ENCODE assay signal across 24 mouse cellular contexts in genomic region chr2:44272606-44273005, GRCm38 (mm10).
DNase-seq lines count a peak whose midpoint lies in the region; ATAC-seq and TF ChIP-seq lines count a peak whose summit lies in the region.
"Had no signal": no experiment of that assay in that cellular context is flagged by ENCODE, and none has a peak within 500 bp of the region (broad histone marks: within the 10 kb centered on the region; RNA-seq: fewer than 3 reads in every experiment).

No protein-coding gene starts in this region.

- no peak overlapping the region for H3K4me2 ChIP-seq in embryonic facial prominence, embryonic 11.5 days (ENCODE audit: low read depth, low read length)
- H3K4me2 ChIP-seq in lung, embryonic 14.5 days: no peak overlapping the region
- peak overlapping the region; percentile 33 for H3K4me2 ChIP-seq in embryonic facial prominence, embryonic 13.5 days
- no peak overlapping the region for H3K4me2 ChIP-seq in intestine, embryonic 16.5 days (ENCODE audit: low read depth, low read length)
- H3K4me2 ChIP-seq: embryonic facial prominence, embryonic 12.5 days; heart, embryonic 11.5 days; midbrain, embryonic 15.5 days; neural tube, embryonic 15.5 days had no signal

- H3K4me3 ChIP-seq in embryonic facial prominence, embryonic 11.5 days (ENCODE audit: low read depth, low read length): no peak overlapping the region
- H3K4me3 ChIP-seq in embryonic facial prominence, embryonic 10.5 days: no peak overlapping the region
- H3K4me3 ChIP-seq in lung, embryonic 14.5 days (ENCODE audit: low read depth, low read length): no peak overlapping the region
- H3K4me3 ChIP-seq in embryonic facial prominence, embryonic 13.5 days: no peak overlapping the region
- H3K4me3 ChIP-seq in intestine, embryonic 16.5 days (ENCODE audit: low read length): no peak overlapping the region
- H3K4me3 ChIP-seq: embryonic facial prominence, embryonic 12.5 days; megakaryocyte, embryonic 14.5 days; midbrain, embryonic 15.5 days; myocyte; neural tube, embryonic 15.5 days had no signal

- no peak overlapping the region for H3K9ac ChIP-seq in embryonic facial prominence, embryonic 11.5 days (replicated peaks; ENCODE audit: low read length)
- H3K9ac ChIP-seq in lung, embryonic 14.5 days: no peak overlapping the region
- H3K9ac ChIP-seq in embryonic facial prominence, embryonic 13.5 days: no peak overlapping the region
- H3K9ac ChIP-seq in intestine, embryonic 16.5 days (ENCODE audit: low read depth, low read length): no peak overlapping the region
- H3K9ac ChIP-seq: embryonic facial prominence, embryonic 12.5 days; midbrain, embryonic 15.5 days; neural tube, embryonic 15.5 days had no signal

- peak; percentile 4 for DNase-seq in embryonic facial prominence, embryonic 11.5 days (ENCODE audit: low spot score)
- no peak for DNase-seq in embryonic facial prominence, embryonic 10.5 days (ENCODE audit: low spot score)
- peak; percentile 49 for DNase-seq in lung, embryonic 14.5 days
- DNase-seq in lung, postnatal 36 days: no peak
- DNase-seq in adrenal gland, postnatal 36 days: no peak
- no peak for DNase-seq in layer of hippocampus, adult 9-11 months
- DNase-seq: adrenal gland, postnatal 10 days; cerebellum, adult 2 months; cerebellum, postnatal 36 days; heart, postnatal 10 days; kidney, adult 9 months; lung, adult 18-20 months; right cerebral cortex, postnatal 25 days; thymus, postnatal 14 days had no signal

- 64% methylated on average over 13 of the region's 13 CpGs for WGBS in embryonic facial prominence, embryonic 11.5 days
- 77% methylated on average over 13 of the region's 13 CpGs for WGBS in embryonic facial prominence, embryonic 10.5 days
- 52% methylated on average over 13 of the region's 13 CpGs for WGBS in lung, embryonic 14.5 days
- WGBS in embryonic facial prominence, embryonic 13.5 days: 53% methylated on average over 13 of the region's 13 CpGs
- WGBS in intestine, embryonic 16.5 days: 65% methylated on average over 13 of the region's 13 CpGs

- no peaks in the 10 kb centered on the region for H3K27me3 ChIP-seq in embryonic facial prominence, embryonic 11.5 days (ENCODE audit: control insufficient read depth, insufficient read depth, low read length)
- H3K27me3 ChIP-seq in embryonic facial prominence, embryonic 10.5 days (replicated peaks; ENCODE audit: low read depth, poor library complexity, severe bottlenecking): no peaks in the 10 kb centered on the region
- H3K27me3 ChIP-seq in lung, embryonic 14.5 days (ENCODE audit: insufficient read depth, low read length): no peaks in the 10 kb centered on the region
- no peaks in the 10 kb centered on the region for H3K27me3 ChIP-seq in embryonic facial prominence, embryonic 13.5 days
- no peaks in the 10 kb centered on the region for H3K27me3 ChIP-seq in intestine, embryonic 16.5 days (replicated peaks; ENCODE audit: control insufficient read depth, insufficient read depth, low read length)
- H3K27me3 ChIP-seq: embryonic facial prominence, embryonic 12.5 days; megakaryocyte, embryonic 14.5 days; midbrain, embryonic 15.5 days; neural tube, embryonic 15.5 days had no signal

- H3K36me3 ChIP-seq in embryonic facial prominence, embryonic 11.5 days (replicated peaks; ENCODE audit: control insufficient read depth, insufficient read depth, low read depth, low read length): no peaks in the 10 kb centered on the region
- no peaks in the 10 kb centered on the region for H3K36me3 ChIP-seq in embryonic facial prominence, embryonic 10.5 days (replicated peaks)
- H3K36me3 ChIP-seq in lung, embryonic 14.5 days (ENCODE audit: insufficient read depth): no peaks in the 10 kb centered on the region
- H3K36me3 ChIP-seq in embryonic facial prominence, embryonic 13.5 days: no peaks in the 10 kb centered on the region
- no peaks in the 10 kb centered on the region for H3K36me3 ChIP-seq in intestine, embryonic 16.5 days (ENCODE audit: control insufficient read depth, insufficient read depth, low read length)
- H3K36me3 ChIP-seq: embryonic facial prominence, embryonic 12.5 days; midbrain, embryonic 15.5 days; neural tube, embryonic 15.5 days had no signal

- H3K9me3 ChIP-seq in embryonic facial prominence, embryonic 11.5 days (replicated peaks; ENCODE audit: control insufficient read depth, low read length): no peaks in the 10 kb centered on the region
- H3K9me3 ChIP-seq in embryonic facial prominence, embryonic 10.5 days: no peaks in the 10 kb centered on the region
- no peaks in the 10 kb centered on the region for H3K9me3 ChIP-seq in lung, embryonic 14.5 days (ENCODE audit: low read depth, low read length)
- no peaks in the 10 kb centered on the region for H3K9me3 ChIP-seq in embryonic facial prominence, embryonic 13.5 days
- H3K9me3 ChIP-seq in intestine, embryonic 16.5 days (ENCODE audit: control insufficient read depth, low read length): no peaks in the 10 kb centered on the region
- H3K9me3 ChIP-seq: embryonic facial prominence, embryonic 12.5 days; megakaryocyte, embryonic 14.5 days; midbrain, embryonic 15.5 days; neural tube, embryonic 15.5 days had no signal

- TF ChIP-seq CTCF in lung, embryonic 14.5 days (IDR thresholded peaks at IDR 0.05; ENCODE audit: low read depth): no peak

- no peak overlapping the region for H3K27ac ChIP-seq in embryonic facial prominence, embryonic 11.5 days (replicated peaks; ENCODE audit: low read depth, low read length)
- no peak overlapping the region for H3K27ac ChIP-seq in embryonic facial prominence, embryonic 10.5 days (replicated peaks)
- H3K27ac ChIP-seq in lung, embryonic 14.5 days (ENCODE audit: low read depth): 0 out of 2 replicates have a peak overlapping the region, but pooled peaks have one; percentile 3
- H3K27ac ChIP-seq in embryonic facial prominence, embryonic 13.5 days: no peak overlapping the region
- 0 out of 2 replicates have a peak overlapping the region, but pooled peaks have one; percentile 26 for H3K27ac ChIP-seq in intestine, embryonic 16.5 days (ENCODE audit: low read length)
- H3K27ac ChIP-seq: embryonic facial prominence, embryonic 12.5 days; midbrain, embryonic 15.5 days; neural tube, embryonic 15.5 days had no signal

- ATAC-seq in embryonic facial prominence, embryonic 11.5 days (replicated peaks; ENCODE audit: insufficient number of reproducible peaks, low FRiP score, low TSS enrichment, low read depth): no peak
- peak; percentile 48; the same call in 1 of the 2 replicates for ATAC-seq in lung, embryonic 14.5 days (ENCODE audit: insufficient read depth)
- no peak for ATAC-seq in embryonic facial prominence, embryonic 13.5 days (ENCODE audit: insufficient number of reproducible peaks, insufficient read depth, low FRiP score, low TSS enrichment, low read depth)
- ATAC-seq in intestine, embryonic 16.5 days: no peak
- ATAC-seq: activated CD4-positive, CD25-positive, alpha-beta regulatory T cell, adult 4 months; CD4-positive, CD25-positive, alpha-beta regulatory T cell, adult 4 months; midbrain, embryonic 15.5 days had no signal

- H3K4me1 ChIP-seq in embryonic facial prominence, embryonic 11.5 days (ENCODE audit: control insufficient read depth, insufficient read depth, low read length): no peaks in the 10 kb centered on the region
- H3K4me1 ChIP-seq in embryonic facial prominence, embryonic 10.5 days: peaks cover 10% of the 10 kb centered on the region
- H3K4me1 ChIP-seq in lung, embryonic 14.5 days (ENCODE audit: insufficient read depth): peaks cover 9% of the 10 kb centered on the region
- peaks cover 15% of the 10 kb centered on the region for H3K4me1 ChIP-seq in embryonic facial prominence, embryonic 13.5 days
- H3K4me1 ChIP-seq in intestine, embryonic 16.5 days (ENCODE audit: control insufficient read depth, insufficient read depth, low read length): no peaks in the 10 kb centered on the region
- H3K4me1 ChIP-seq: megakaryocyte, embryonic 14.5 days; midbrain, embryonic 15.5 days; neural tube, embryonic 15.5 days had no signal

Comparison
In these comparisons a context has a peak if more than half of its experiments do, and no peak if none do; other contexts are left out.
1. DNase-seq: peak in embryonic facial prominence, embryonic 11.5 days (single experiment) and lung, embryonic 14.5 days (single experiment); none in embryonic facial prominence, embryonic 10.5 days (single experiment), lung, postnatal 36 days (single experiment), adrenal gland, postnatal 36 days (0 of 2) and layer of hippocampus, adult 9-11 months (single experiment).
2. H3K27ac ChIP-seq: peak in lung, embryonic 14.5 days (single experiment) and intestine, embryonic 16.5 days (single experiment); none in embryonic facial prominence, embryonic 11.5 days (single experiment), embryonic facial prominence, embryonic 10.5 days (single experiment) and embryonic facial prominence, embryonic 13.5 days (single experiment).